ENCODE assay signal across 15 mouse cellular contexts in the genomic region with DNA sequence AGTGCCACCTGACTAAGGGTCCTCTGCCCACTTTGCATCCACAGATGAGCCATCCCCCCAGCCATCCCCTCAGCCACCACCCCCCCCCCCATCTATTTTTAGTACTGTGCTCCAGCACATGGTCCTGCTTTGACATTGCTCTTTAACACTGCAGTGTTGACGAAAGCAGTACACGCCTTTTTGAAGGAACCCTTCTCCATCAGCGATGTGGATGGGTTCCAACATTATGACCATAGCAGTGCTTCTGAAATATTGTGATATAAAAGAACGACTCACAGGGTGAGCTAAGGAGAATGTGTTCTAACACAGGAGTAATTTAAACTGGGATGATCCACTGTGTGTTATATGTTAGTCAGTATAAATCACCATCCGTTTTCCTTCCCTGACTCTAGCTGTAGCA.
"Had no signal": no experiment of that assay in that cellular context is flagged by ENCODE, and none has a peak within 500 bp of the region (broad histone marks: within the 10 kb centered on the region; RNA-seq: fewer than 3 reads in every experiment).

No protein-coding gene starts in this region.

- H3K27me3 ChIP-seq: liver, embryonic 13.5 days; liver, embryonic 15.5 days; midbrain, embryonic 13.5 days; midbrain, embryonic 15.5 days; stomach, embryonic 15.5 days had no signal

- H3K9ac ChIP-seq: liver, embryonic 13.5 days; liver, embryonic 15.5 days; liver, postnatal 0 days; midbrain, embryonic 13.5 days; midbrain, embryonic 15.5 days; neural tube, embryonic 12.5 days; stomach, embryonic 15.5 days had no signal

- H3K9me3 ChIP-seq: liver, embryonic 13.5 days; liver, embryonic 15.5 days; megakaryocyte, embryonic 14.5 days; midbrain, embryonic 13.5 days; midbrain, embryonic 15.5 days; neural tube, embryonic 12.5 days; stomach, embryonic 15.5 days had no signal

- H3K27ac ChIP-seq: liver, embryonic 13.5 days; liver, embryonic 15.5 days; macrophage; midbrain, embryonic 13.5 days; midbrain, embryonic 15.5 days; neural tube, embryonic 12.5 days had no signal

- ATAC-seq: liver, postnatal 0 days; midbrain, embryonic 13.5 days; midbrain, embryonic 15.5 days had no signal

- H3K4me1 ChIP-seq: liver, embryonic 13.5 days; liver, embryonic 15.5 days; midbrain, embryonic 13.5 days; midbrain, embryonic 15.5 days had no signal

- DNase-seq: liver, embryonic 13.5 days; liver, postnatal 0 days; lung, adult 2 months; lung, postnatal 36 days; retina, postnatal 1 day; right cerebral cortex, adult 18-20 months had no signal

- H3K4me3 ChIP-seq: liver, embryonic 13.5 days; liver, embryonic 15.5 days; megakaryocyte, embryonic 14.5 days; midbrain, embryonic 13.5 days; midbrain, embryonic 15.5 days; neural tube, embryonic 12.5 days; stomach, embryonic 15.5 days had no signal

- H3K36me3 ChIP-seq: liver, embryonic 13.5 days; liver, embryonic 15.5 days; midbrain, embryonic 13.5 days; midbrain, embryonic 15.5 days; neural tube, embryonic 12.5 days; stomach, embryonic 15.5 days had no signal

- H3K4me2 ChIP-seq: liver, embryonic 11.5 days; liver, embryonic 13.5 days; liver, embryonic 15.5 days; midbrain, embryonic 11.5 days; midbrain, embryonic 13.5 days; midbrain, embryonic 15.5 days; neural tube, embryonic 12.5 days; stomach, embryonic 15.5 days had no signal
